Mouse (Mus musculus): Measurements from ENCODE around the gene Grap2. TPM values are rescaled to one million over a fixed set of nuclear protein-coding genes. Genes with fewer than 3 reads are reported as not detected.

Gene Grap2
- polyA plus RNA-seq, 1 experiment from 2014 or later, result 3.0 TPM

DNA sequence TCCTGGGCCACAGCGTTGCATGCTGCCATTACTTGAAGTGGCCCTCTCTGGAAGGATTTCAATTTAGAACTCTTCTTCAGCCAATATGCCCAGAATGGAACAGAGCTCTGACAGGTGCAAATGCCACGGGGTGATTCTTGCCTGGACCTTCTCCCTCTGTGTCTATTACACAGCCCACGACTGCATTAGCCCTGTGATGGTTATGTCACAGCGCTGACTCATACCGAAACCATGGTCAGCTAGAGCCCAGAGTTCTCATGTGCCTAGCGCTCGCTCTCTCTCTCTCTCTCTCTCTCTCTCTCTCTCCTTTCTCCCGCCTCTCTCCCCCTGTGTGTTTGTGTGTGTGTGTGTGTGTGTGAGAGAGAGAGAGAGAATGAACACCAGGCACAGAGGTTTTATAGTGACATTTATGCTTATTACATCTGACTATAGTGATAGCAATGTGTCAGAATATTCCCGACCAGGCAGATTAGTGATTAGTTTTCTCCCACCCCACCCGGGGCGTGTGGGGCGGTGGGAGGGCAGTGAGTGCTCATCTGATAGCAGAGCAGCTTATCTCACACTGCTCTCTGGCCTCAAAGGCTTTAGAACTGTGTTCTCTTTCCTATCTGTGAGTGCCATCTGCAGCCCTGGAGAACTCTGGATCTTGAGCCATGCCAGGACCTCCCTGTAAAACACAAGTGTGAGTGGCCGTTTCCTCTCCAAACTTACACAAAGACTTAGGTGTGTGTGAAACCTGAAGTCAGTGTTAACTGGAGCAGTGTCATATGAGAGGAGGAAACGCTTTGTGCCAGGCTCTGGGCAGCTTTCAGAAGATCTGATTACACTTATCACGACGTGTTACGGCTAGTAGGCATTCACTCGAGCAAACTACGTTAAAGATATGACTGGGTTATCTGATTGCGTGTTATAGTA is 10.4 kb downstream of the Grap2 start:
- no peaks in the 10 kb centered on the region for H3K27me3 ChIP-seq (ENCODE audit: control insufficient read depth, insufficient read depth, low read length)
- no peaks in the 10 kb centered on the region for H3K4me1 ChIP-seq (replicated peaks; ENCODE audit: control insufficient read depth, insufficient read depth, low read length)
- 80% methylated on average over 20 of the region's 20 CpGs for WGBS
- H3K9me3 ChIP-seq (ENCODE audit: control insufficient read depth, low read length), result no peaks in the 10 kb centered on the region
- H3K4me2 ChIP-seq (replicated peaks; ENCODE audit: low read depth, low read length), result no peak overlapping the region
- DNase-seq (ENCODE audit: low spot score) (no peak), ATAC-seq (ENCODE audit: low FRiP score) (no peak)
- H3K36me3 ChIP-seq (ENCODE audit: control insufficient read depth, insufficient read depth, low read length), result no peaks in the 10 kb centered on the region
- H3K9ac ChIP-seq (ENCODE audit: low read depth, low read length), result no peak overlapping the region
- H3K4me3 ChIP-seq (ENCODE audit: low read depth, low read length), result no peak overlapping the region
- H3K27ac ChIP-seq (ENCODE audit: low read depth, low read length), result no peak overlapping the region

DNA sequence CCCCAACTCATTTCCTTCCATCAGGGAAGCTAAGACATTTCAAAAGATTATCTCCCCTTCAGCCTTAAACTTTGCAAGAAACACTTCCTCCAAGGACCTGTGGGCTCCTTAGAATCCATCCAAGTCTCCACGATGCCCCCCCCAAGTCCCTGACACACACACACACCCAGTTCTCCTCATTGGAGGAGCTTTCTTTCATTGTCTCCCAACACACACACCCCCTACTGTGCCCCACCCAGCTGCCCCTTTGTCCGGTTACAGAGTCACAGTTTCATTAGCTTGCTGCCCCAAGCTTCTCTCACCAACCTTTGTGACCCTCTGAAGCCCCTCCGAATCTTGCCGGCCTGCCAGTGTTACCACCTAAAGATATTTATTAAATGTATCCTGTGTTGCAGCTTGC is 13.9 kb downstream of the Grap2 start:
- Histone ChIP-seq H3K4me3 (ENCODE audit: low read depth, low read length) (no peak overlapping the region), H3K27ac (ENCODE audit: low read depth, low read length) (no peak overlapping the region), H3K9me3 (ENCODE audit: control insufficient read depth, low read length) (no peaks in the 10 kb centered on the region), H3K36me3 (ENCODE audit: control insufficient read depth, insufficient read depth, low read length) (no peaks in the 10 kb centered on the region), H3K4me2 (replicated peaks; ENCODE audit: low read depth, low read length) (no peak overlapping the region), H3K27me3 (ENCODE audit: control insufficient read depth, insufficient read depth, low read length) (no peaks in the 10 kb centered on the region), H3K4me1 (replicated peaks; ENCODE audit: control insufficient read depth, insufficient read depth, low read length) (no peaks in the 10 kb centered on the region), H3K9ac (ENCODE audit: low read depth, low read length) (no peak overlapping the region)
- no peak for DNase-seq (ENCODE audit: low spot score)
- WGBS, result 25% methylated on average over 4 of the region's 4 CpGs
- ATAC-seq (ENCODE audit: low FRiP score), result no peak

DNA sequence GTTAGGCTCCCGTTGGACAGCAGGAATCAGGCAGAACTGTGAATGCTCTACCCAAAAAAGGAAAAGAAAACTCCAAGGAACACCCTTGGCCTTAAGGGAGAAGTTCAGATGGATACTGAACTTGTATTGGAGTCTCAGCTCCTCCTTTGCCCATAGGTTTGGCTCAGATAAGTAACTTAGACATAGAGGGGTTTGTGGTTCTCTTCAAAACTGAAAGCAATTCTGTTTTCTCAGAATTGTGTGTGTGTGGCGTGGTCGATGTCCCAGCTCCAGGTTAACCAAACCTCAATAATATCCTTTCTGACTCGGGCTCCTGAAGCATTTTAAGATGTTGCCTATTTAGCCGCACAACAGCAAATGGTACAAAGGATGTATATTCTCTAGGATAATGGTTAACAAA is 18.2 kb downstream of the Grap2 start:
- Histone ChIP-seq H3K36me3 (ENCODE audit: control insufficient read depth, insufficient read depth, low read length) (no peaks in the 10 kb centered on the region), H3K27me3 (ENCODE audit: control insufficient read depth, insufficient read depth, low read length) (no peaks in the 10 kb centered on the region), H3K4me2 (replicated peaks; ENCODE audit: low read depth, low read length) (no peak overlapping the region), H3K9ac (ENCODE audit: low read depth, low read length) (no peak overlapping the region), H3K4me3 (ENCODE audit: low read depth, low read length) (no peak overlapping the region), H3K4me1 (replicated peaks; ENCODE audit: control insufficient read depth, insufficient read depth, low read length) (no peaks in the 10 kb centered on the region), H3K9me3 (ENCODE audit: control insufficient read depth, low read length) (no peaks in the 10 kb centered on the region), H3K27ac (ENCODE audit: low read depth, low read length) (no peak overlapping the region)
- 91% methylated on average over 5 of the region's 5 CpGs for WGBS
- no peak for DNase-seq (ENCODE audit: low spot score)
- ATAC-seq (ENCODE audit: low FRiP score), result no peak

DNA sequence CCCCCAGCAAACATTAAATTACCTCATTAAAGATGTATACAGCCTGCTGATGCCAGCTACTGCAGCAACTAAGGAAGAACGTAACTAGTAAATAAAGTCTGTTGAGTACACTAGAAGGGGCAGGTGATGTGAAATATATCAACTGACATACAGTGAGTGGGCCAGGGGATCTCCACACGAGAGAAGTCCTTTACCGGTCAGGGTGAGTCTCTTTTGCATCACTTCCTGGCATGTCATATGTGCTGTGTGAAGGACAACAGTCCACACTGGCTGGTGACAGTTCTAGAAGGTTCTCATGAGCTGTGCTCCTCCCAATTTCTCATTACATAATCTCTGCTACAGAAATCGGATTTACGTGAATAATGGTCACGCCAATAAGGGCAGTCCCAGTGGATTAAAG is 20.3 kb downstream of the Grap2 start:
- Histone ChIP-seq H3K4me2 (replicated peaks; ENCODE audit: low read depth, low read length) (no peak overlapping the region), H3K9ac (ENCODE audit: low read depth, low read length) (no peak overlapping the region), H3K27ac (ENCODE audit: low read depth, low read length) (no peak overlapping the region), H3K36me3 (ENCODE audit: control insufficient read depth, insufficient read depth, low read length) (no peaks in the 10 kb centered on the region), H3K27me3 (ENCODE audit: control insufficient read depth, insufficient read depth, low read length) (no peaks in the 10 kb centered on the region), H3K4me1 (replicated peaks; ENCODE audit: control insufficient read depth, insufficient read depth, low read length) (no peaks in the 10 kb centered on the region), H3K9me3 (ENCODE audit: control insufficient read depth, low read length) (no peaks in the 10 kb centered on the region), H3K4me3 (ENCODE audit: low read depth, low read length) (no peak overlapping the region)
- 86% methylated on average over 6 of the region's 6 CpGs for WGBS
- no peak for ATAC-seq (ENCODE audit: low FRiP score)
- no peak for DNase-seq (ENCODE audit: low spot score)

DNA sequence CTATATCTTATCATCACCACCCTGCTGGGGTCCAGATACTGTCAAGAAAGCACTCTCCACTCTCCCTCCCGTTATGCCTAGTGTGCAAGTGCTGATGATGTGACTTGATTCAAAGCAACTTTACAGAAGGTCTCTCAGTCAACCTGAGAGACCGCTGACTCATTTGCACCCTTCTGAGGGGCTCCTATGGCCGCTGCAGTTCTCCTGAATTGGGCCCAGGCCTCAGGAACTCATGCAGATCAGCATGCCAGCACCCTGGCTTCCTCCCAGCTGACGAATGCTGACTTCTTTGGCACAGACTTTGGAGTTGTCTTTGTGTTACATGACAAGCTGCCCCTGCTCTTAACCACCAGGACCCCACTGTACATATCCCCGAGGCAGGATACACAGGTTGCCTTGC is 21.5 kb downstream of the Grap2 start:
- no peaks in the 10 kb centered on the region for H3K27me3 ChIP-seq (ENCODE audit: control insufficient read depth, insufficient read depth, low read length)
- ATAC-seq (ENCODE audit: low FRiP score) (no peak), DNase-seq (ENCODE audit: low spot score) (no peak)
- H3K9ac ChIP-seq (ENCODE audit: low read depth, low read length), result no peak overlapping the region
- WGBS, result 73% methylated on average over 5 of the region's 5 CpGs
- H3K9me3 ChIP-seq (ENCODE audit: control insufficient read depth, low read length), result no peaks in the 10 kb centered on the region
- H3K36me3 ChIP-seq (ENCODE audit: control insufficient read depth, insufficient read depth, low read length), result no peaks in the 10 kb centered on the region
- no peaks in the 10 kb centered on the region for H3K4me1 ChIP-seq (replicated peaks; ENCODE audit: control insufficient read depth, insufficient read depth, low read length)
- no peak overlapping the region for H3K4me3 ChIP-seq (ENCODE audit: low read depth, low read length)
- H3K4me2 ChIP-seq (replicated peaks; ENCODE audit: low read depth, low read length), result no peak overlapping the region
- H3K27ac ChIP-seq (ENCODE audit: low read depth, low read length), result no peak overlapping the region

DNA sequence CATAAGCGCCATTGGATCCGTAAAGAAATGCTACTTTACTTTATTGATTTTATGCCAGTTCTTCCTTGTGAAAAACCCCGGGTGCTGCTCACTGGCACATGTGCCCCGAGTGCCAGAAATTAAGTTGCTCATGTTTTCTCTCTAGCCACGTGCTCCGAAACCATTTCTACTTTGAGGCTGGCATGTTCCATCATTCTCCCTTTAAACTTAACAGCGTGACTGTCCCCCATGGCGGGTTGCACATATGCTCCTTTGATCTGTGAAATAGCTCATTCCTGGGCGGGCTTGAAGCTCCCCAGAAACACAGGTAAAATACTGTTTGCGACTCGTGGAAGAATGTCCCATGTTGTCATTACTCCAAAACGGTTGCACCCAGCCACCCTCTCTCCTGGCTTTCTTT is 26.4 kb downstream of the Grap2 start:
- DNase-seq (ENCODE audit: low spot score), result no peak
- Histone ChIP-seq H3K9ac (ENCODE audit: low read depth, low read length) (no peak overlapping the region), H3K27me3 (ENCODE audit: control insufficient read depth, insufficient read depth, low read length) (no peaks in the 10 kb centered on the region), H3K36me3 (ENCODE audit: control insufficient read depth, insufficient read depth, low read length) (no peaks in the 10 kb centered on the region), H3K9me3 (ENCODE audit: control insufficient read depth, low read length) (no peaks in the 10 kb centered on the region), H3K27ac (ENCODE audit: low read depth, low read length) (no peak overlapping the region), H3K4me2 (replicated peaks; ENCODE audit: low read depth, low read length) (no peak overlapping the region), H3K4me3 (ENCODE audit: low read depth, low read length) (no peak overlapping the region), H3K4me1 (replicated peaks; ENCODE audit: control insufficient read depth, insufficient read depth, low read length) (no peaks in the 10 kb centered on the region)
- ATAC-seq (ENCODE audit: low FRiP score), result no peak
- 72% methylated on average over 12 of the region's 12 CpGs for WGBS

DNA sequence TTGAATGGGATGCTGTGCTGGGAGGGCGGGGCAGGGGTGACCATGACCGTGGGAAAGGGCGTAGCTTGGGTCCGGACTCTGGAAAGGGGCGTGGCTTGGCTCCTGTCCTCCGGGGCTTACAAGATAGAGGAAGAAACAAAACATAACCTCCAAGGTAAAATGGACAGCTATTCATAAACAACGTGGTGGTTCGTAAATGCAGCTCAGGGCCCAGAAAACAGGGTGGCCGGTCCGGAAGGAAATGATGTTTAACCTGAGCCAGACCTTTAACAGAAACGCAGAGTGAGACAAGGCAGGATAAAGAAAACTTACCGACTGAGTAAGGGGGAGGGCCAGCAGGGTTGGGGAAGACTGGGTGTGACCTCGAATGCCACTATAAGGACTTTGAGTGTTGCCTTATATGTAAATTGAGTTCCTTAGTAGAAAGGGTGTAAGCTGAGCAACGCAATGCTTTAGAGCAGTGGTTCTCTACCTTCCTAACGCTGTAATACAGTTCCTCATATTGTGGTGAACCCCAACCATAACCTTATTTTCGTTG is 26.9 kb downstream of the Grap2 start:
- H3K4me1 ChIP-seq (replicated peaks; ENCODE audit: control insufficient read depth, insufficient read depth, low read length), result no peaks in the 10 kb centered on the region
- no peak for ATAC-seq (ENCODE audit: low FRiP score)
- H3K4me3 ChIP-seq (ENCODE audit: low read depth, low read length), result no peak overlapping the region
- no peak for DNase-seq (ENCODE audit: low spot score)
- H3K9me3 ChIP-seq (ENCODE audit: control insufficient read depth, low read length), result no peaks in the 10 kb centered on the region
- no peak overlapping the region for H3K4me2 ChIP-seq (replicated peaks; ENCODE audit: low read depth, low read length)
- H3K9ac ChIP-seq (ENCODE audit: low read depth, low read length), result no peak overlapping the region
- H3K36me3 ChIP-seq (ENCODE audit: control insufficient read depth, insufficient read depth, low read length), result no peaks in the 10 kb centered on the region
- 56% methylated on average over 16 of the region's 16 CpGs for WGBS
- H3K27me3 ChIP-seq (ENCODE audit: control insufficient read depth, insufficient read depth, low read length), result no peaks in the 10 kb centered on the region
- H3K27ac ChIP-seq (ENCODE audit: low read depth, low read length), result no peak overlapping the region

DNA sequence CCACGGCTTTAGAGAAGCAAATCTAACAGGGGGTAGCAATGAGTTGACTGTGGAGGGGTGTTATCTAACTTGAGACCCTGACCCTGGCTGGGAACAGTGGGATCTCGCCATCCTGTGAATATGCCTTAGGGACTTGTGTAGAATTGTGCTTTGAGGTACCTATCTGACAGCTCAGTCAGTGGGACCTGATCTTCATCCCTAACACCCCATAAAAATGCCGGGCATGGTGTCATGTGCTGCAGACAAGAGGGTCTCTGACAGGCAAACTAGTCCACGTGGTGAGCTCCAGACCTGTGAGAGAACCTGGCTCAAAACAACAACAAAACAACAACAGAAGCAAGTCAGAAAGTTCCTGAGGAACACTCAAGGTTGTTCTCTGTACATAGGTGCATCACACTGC is 27.4 kb downstream of the Grap2 start:
- H3K4me2 ChIP-seq (replicated peaks; ENCODE audit: low read depth, low read length), result no peak overlapping the region
- H3K27me3 ChIP-seq (ENCODE audit: control insufficient read depth, insufficient read depth, low read length), result no peaks in the 10 kb centered on the region
- H3K36me3 ChIP-seq (ENCODE audit: control insufficient read depth, insufficient read depth, low read length), result no peaks in the 10 kb centered on the region
- ATAC-seq (ENCODE audit: low FRiP score) (no peak), DNase-seq (ENCODE audit: low spot score) (no peak)
- H3K4me1 ChIP-seq (replicated peaks; ENCODE audit: control insufficient read depth, insufficient read depth, low read length), result no peaks in the 10 kb centered on the region
- no peak overlapping the region for H3K9ac ChIP-seq (ENCODE audit: low read depth, low read length)
- WGBS, result 90% methylated on average over 4 of the region's 4 CpGs
- no peak overlapping the region for H3K4me3 ChIP-seq (ENCODE audit: low read depth, low read length)
- H3K27ac ChIP-seq (ENCODE audit: low read depth, low read length), result no peak overlapping the region
- no peaks in the 10 kb centered on the region for H3K9me3 ChIP-seq (ENCODE audit: control insufficient read depth, low read length)

DNA sequence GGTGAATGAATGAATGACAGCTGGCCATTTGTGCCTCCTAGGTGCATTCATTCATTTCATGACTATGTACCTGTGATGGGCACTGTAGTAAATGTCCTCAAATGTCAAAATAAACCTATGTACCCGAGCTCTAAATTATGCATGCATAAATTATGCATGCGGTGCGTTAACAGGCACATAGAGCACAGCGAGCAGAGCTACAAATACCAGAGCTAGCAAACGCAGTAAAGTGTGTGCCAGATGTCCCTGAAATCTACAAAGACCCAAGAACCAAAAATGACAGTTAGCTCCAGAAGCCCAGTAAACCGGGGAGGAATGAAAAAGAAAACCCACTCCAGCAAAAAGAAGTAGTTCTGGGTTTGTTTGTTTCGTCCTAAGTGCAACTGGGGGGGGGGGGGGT is 29.1 kb downstream of the Grap2 start:
- H3K27me3 ChIP-seq (ENCODE audit: control insufficient read depth, insufficient read depth, low read length), result no peaks in the 10 kb centered on the region
- H3K36me3 ChIP-seq (ENCODE audit: control insufficient read depth, insufficient read depth, low read length), result no peaks in the 10 kb centered on the region
- no peak overlapping the region for H3K27ac ChIP-seq (ENCODE audit: low read depth, low read length)
- no peak for ATAC-seq (ENCODE audit: low FRiP score)
- 60% methylated on average over 7 of the region's 7 CpGs for WGBS
- no peak overlapping the region for H3K4me2 ChIP-seq (replicated peaks; ENCODE audit: low read depth, low read length)
- no peaks in the 10 kb centered on the region for H3K9me3 ChIP-seq (ENCODE audit: control insufficient read depth, low read length)
- H3K4me3 ChIP-seq (ENCODE audit: low read depth, low read length), result no peak overlapping the region
- DNase-seq (ENCODE audit: low spot score), result no peak
- H3K4me1 ChIP-seq (replicated peaks; ENCODE audit: control insufficient read depth, insufficient read depth, low read length), result no peaks in the 10 kb centered on the region
- no peak overlapping the region for H3K9ac ChIP-seq (ENCODE audit: low read depth, low read length)

Data from hindbrain, embryonic 11.5 days (tissue).